17 mouse cellular contexts compared by ENCODE assay signal in the genomic region with DNA sequence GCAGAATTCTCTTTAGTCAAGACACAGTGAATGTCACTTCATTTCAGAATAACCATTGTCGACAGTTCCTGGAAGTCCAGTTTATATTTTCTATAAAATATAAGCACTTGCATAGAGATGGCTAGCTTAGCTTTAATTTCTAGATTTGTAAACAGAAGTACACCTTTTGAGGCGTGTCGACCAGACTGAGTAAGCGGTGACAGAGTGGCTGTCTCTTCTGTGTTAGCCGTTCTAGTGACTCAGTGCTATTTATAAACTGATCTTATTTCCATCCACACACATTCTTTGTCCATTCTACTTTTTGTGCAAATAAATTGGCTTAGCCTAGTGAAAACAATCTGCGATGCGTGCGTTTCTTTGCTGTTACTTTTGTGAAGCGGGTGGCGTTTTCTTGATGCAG. TPM values are rescaled to one million over a fixed set of nuclear protein-coding genes. Genes with fewer than 3 reads are reported as not detected.
DNase-seq lines count a peak whose midpoint lies in the region; ATAC-seq and TF ChIP-seq lines count a peak whose summit lies in the region.
"Had no signal": no experiment of that assay in that cellular context is flagged by ENCODE, and none has a peak within 500 bp of the region (broad histone marks: within the 10 kb centered on the region; RNA-seq: fewer than 3 reads in every experiment).

No protein-coding gene starts in this region.

- no peak for TF ChIP-seq CTCF in left cerebral cortex, adult 2 months (IDR thresholded peaks at IDR 0.05)

- H3K9me3 ChIP-seq in embryonic facial prominence, embryonic 13.5 days, result no peaks in the 10 kb centered on the region
- no peaks in the 10 kb centered on the region for H3K9me3 ChIP-seq in embryonic facial prominence, embryonic 10.5 days
- no peaks in the 10 kb centered on the region for H3K9me3 ChIP-seq in heart, embryonic 11.5 days (replicated peaks; ENCODE audit: control insufficient read depth, low read length)
- H3K9me3 ChIP-seq in embryonic facial prominence, embryonic 14.5 days (ENCODE audit: control insufficient read depth, low read length), result no peaks in the 10 kb centered on the region
- H3K9me3 ChIP-seq: limb, embryonic 15.5 days; midbrain, embryonic 10.5 days; neural tube, embryonic 12.5 days had no signal

- WGBS in embryonic facial prominence, embryonic 13.5 days, result 83% methylated on average over 10 of the region's 10 CpGs
- WGBS in embryonic facial prominence, embryonic 10.5 days, result 92% methylated on average over 10 of the region's 10 CpGs
- 69% methylated on average over 10 of the region's 10 CpGs for WGBS in heart, embryonic 11.5 days (ENCODE audit: insufficient replicate concordance)
- 68% methylated on average over 10 of the region's 10 CpGs for WGBS in embryonic facial prominence, embryonic 14.5 days

- H3K27ac ChIP-seq in embryonic facial prominence, embryonic 13.5 days, result peak overlapping the region; percentile 18; the same call in 1 of the 2 replicates
- H3K27ac ChIP-seq in embryonic facial prominence, embryonic 10.5 days (replicated peaks), result no peak overlapping the region
- H3K27ac ChIP-seq in heart, embryonic 11.5 days (ENCODE audit: low read depth, low read length), result peak overlapping the region; percentile 42; the same call in 1 of the 2 replicates
- H3K27ac ChIP-seq in embryonic facial prominence, embryonic 14.5 days (replicated peaks; ENCODE audit: low read depth, low read length), result peak overlapping the region; percentile 55
- H3K27ac ChIP-seq in left cerebral cortex, adult 2 months, result no peak overlapping the region
- H3K27ac ChIP-seq: midbrain, embryonic 10.5 days; neural tube, embryonic 12.5 days had no signal

- H3ac ChIP-seq in myocyte (ENCODE audit: control insufficient read depth, insufficient read length), result no peak overlapping the region

- H3K27me3 ChIP-seq in embryonic facial prominence, embryonic 13.5 days, result no peaks in the 10 kb centered on the region
- no peaks in the 10 kb centered on the region for H3K27me3 ChIP-seq in embryonic facial prominence, embryonic 10.5 days (replicated peaks; ENCODE audit: low read depth, poor library complexity, severe bottlenecking)
- no peaks in the 10 kb centered on the region for H3K27me3 ChIP-seq in heart, embryonic 11.5 days (ENCODE audit: control insufficient read depth, insufficient read depth, low read length)
- no peaks in the 10 kb centered on the region for H3K27me3 ChIP-seq in embryonic facial prominence, embryonic 14.5 days (replicated peaks; ENCODE audit: control insufficient read depth, insufficient read depth, low read length)
- H3K27me3 ChIP-seq in myocyte (ENCODE audit: control insufficient read depth, insufficient read depth, insufficient read length), result no peaks in the 10 kb centered on the region
- H3K27me3 ChIP-seq: limb, embryonic 15.5 days; neural tube, embryonic 12.5 days had no signal

- no peak overlapping the region for H3K9ac ChIP-seq in embryonic facial prominence, embryonic 13.5 days
- no peak overlapping the region for H3K9ac ChIP-seq in heart, embryonic 11.5 days (ENCODE audit: low read depth, low read length)
- H3K9ac ChIP-seq in embryonic facial prominence, embryonic 14.5 days (ENCODE audit: low read depth, low read length), result no peak overlapping the region
- H3K9ac ChIP-seq: limb, embryonic 15.5 days; neural tube, embryonic 12.5 days had no signal

- TF ChIP-seq POLR2A in myocyte (IDR thresholded peaks at IDR 0.05; ENCODE audit: insufficient read length, low read depth), result no peak

- DNase-seq in embryonic facial prominence, embryonic 10.5 days (ENCODE audit: low spot score), result no peak
- no peak for DNase-seq in heart, postnatal 25 days (ENCODE audit: low spot score)
- DNase-seq in embryonic facial prominence, embryonic 14.5 days (ENCODE audit: low spot score), result peak; percentile 25
- no peak for DNase-seq in left cerebral cortex, adult 2 months (ENCODE audit: extremely low spot score in 1 of 2, low spot score in 2 of 2)
- DNase-seq: cerebellum, adult 9-11 months; right cerebral cortex, postnatal 25 days; thymus, postnatal 14 days had no signal

- H3K79me2 ChIP-seq in myocyte (ENCODE audit: control insufficient read depth, insufficient read depth), result no peaks in the 10 kb centered on the region

- H3K4me2 ChIP-seq in embryonic facial prominence, embryonic 13.5 days, result no peak overlapping the region
- peak overlapping the region; percentile 56 for H3K4me2 ChIP-seq in heart, embryonic 11.5 days
- H3K4me2 ChIP-seq in embryonic facial prominence, embryonic 14.5 days (ENCODE audit: low read depth, low read length), result peak overlapping the region; percentile 10; the same call in 1 of the 2 replicates
- H3K4me2 ChIP-seq in myocyte (ENCODE audit: low read depth), result peak overlapping the region; percentile 69
- H3K4me2 ChIP-seq: limb, embryonic 15.5 days; neural tube, embryonic 12.5 days had no signal

- no peak overlapping the region for H3K4me3 ChIP-seq in embryonic facial prominence, embryonic 13.5 days
- no peak overlapping the region for H3K4me3 ChIP-seq in embryonic facial prominence, embryonic 10.5 days
- no peak overlapping the region for H3K4me3 ChIP-seq in heart, embryonic 11.5 days (ENCODE audit: low read depth, low read length)
- H3K4me3 ChIP-seq in embryonic facial prominence, embryonic 14.5 days (ENCODE audit: low read depth, low read length), result no peak overlapping the region
- no peak overlapping the region for H3K4me3 ChIP-seq in myocyte
- H3K4me3 ChIP-seq in left cerebral cortex, adult 2 months, result no peak overlapping the region
- H3K4me3 ChIP-seq: limb, embryonic 15.5 days; midbrain, embryonic 10.5 days; neural tube, embryonic 12.5 days had no signal

- no peaks in the 10 kb centered on the region for H3K36me3 ChIP-seq in embryonic facial prominence, embryonic 13.5 days
- no peaks in the 10 kb centered on the region for H3K36me3 ChIP-seq in embryonic facial prominence, embryonic 10.5 days (replicated peaks)
- no peaks in the 10 kb centered on the region for H3K36me3 ChIP-seq in heart, embryonic 11.5 days (ENCODE audit: control insufficient read depth, insufficient read depth, low read length)
- no peaks in the 10 kb centered on the region for H3K36me3 ChIP-seq in embryonic facial prominence, embryonic 14.5 days (ENCODE audit: control insufficient read depth, insufficient read depth, low read length)
- H3K36me3 ChIP-seq in myocyte (ENCODE audit: control insufficient read depth, insufficient read depth), result no peaks in the 10 kb centered on the region
- H3K36me3 ChIP-seq: limb, embryonic 15.5 days; midbrain, embryonic 10.5 days; neural tube, embryonic 12.5 days had no signal

- intact Hi-C loops in heart, postnatal 25 days (cut with DNase I), result loop anchor here (5.0 kb wide), 1 partner anchor 34 kb away; no protein-coding TSS in a partner anchor
- intact Hi-C loops in left cerebral cortex, adult 2 months (cut with DNase I), result no loop called here

- peaks cover 18% of the 10 kb centered on the region for H3K4me1 ChIP-seq in embryonic facial prominence, embryonic 13.5 days
- no peaks in the 10 kb centered on the region for H3K4me1 ChIP-seq in embryonic facial prominence, embryonic 10.5 days
- H3K4me1 ChIP-seq in heart, embryonic 11.5 days (ENCODE audit: control insufficient read depth, insufficient read depth, low read length), result peaks cover 8% of the 10 kb centered on the region
- H3K4me1 ChIP-seq in embryonic facial prominence, embryonic 14.5 days (ENCODE audit: control insufficient read depth, insufficient read depth, low read length), result peaks cover 26% of the 10 kb centered on the region
- H3K4me1 ChIP-seq: midbrain, embryonic 10.5 days; neural tube, embryonic 12.5 days had no signal

- no peak for ATAC-seq in embryonic facial prominence, embryonic 13.5 days (ENCODE audit: insufficient number of reproducible peaks, insufficient read depth, low FRiP score, low TSS enrichment, low read depth)
- no peak for ATAC-seq in heart, embryonic 11.5 days (replicated peaks; ENCODE audit: insufficient number of reproducible peaks, low FRiP score, low TSS enrichment)
- 0 out of 2 replicates have a peak, but pooled peaks have one; percentile 30 for ATAC-seq in embryonic facial prominence, embryonic 14.5 days (ENCODE audit: low read depth)
- no peak for ATAC-seq in activated CD4-positive, CD25-positive, alpha-beta regulatory T cell, adult 4 months
- ATAC-seq: forebrain, embryonic 14.5 days; hindbrain, embryonic 16.5 days; intestine, postnatal 0 days had no signal

TF ChIP-seq in myocyte, 11 proteins besides CTCF, POLR2A, EP300 and RAD21:
- TF ChIP-seq REST (IDR thresholded peaks at IDR 0.05; ENCODE audit: insufficient read depth, insufficient read length) (no peak), E2F4 (IDR thresholded peaks at IDR 0.05; ENCODE audit: insufficient read depth) (no peak), MYOG (IDR thresholded peaks at IDR 0.05; ENCODE audit: control insufficient read depth in 1 of 3, insufficient read depth in 1 of 3, insufficient read length in 2 of 3, low read depth in 2 of 3) (no peak), TCF12 (IDR thresholded peaks at IDR 0.05; ENCODE audit: insufficient read depth, poor library complexity, severe bottlenecking) (no peak), TCF3 (IDR thresholded peaks at IDR 0.05; ENCODE audit: insufficient read length, low read depth) (no peak), MYOD1 (IDR thresholded peaks at IDR 0.05; ENCODE audit: control insufficient read depth in 1 of 3, insufficient read length in 2 of 3, low read depth in 2 of 3) (no peak), USF1 (IDR thresholded peaks at IDR 0.05; ENCODE audit: low read depth) (no peak), POLR2AphosphoS2 (IDR thresholded peaks at IDR 0.05; ENCODE audit: insufficient read length, low read depth) (no peak), CEBPB (IDR thresholded peaks at IDR 0.05; ENCODE audit: insufficient read depth, poor library complexity, severe bottlenecking) (no peak), MAX (IDR thresholded peaks at IDR 0.05; ENCODE audit: low read depth) (no peak), SRF (IDR thresholded peaks at IDR 0.05; ENCODE audit: control insufficient read depth, insufficient read length, low read depth) (no peak)

RNA-seq across cellular contexts. Expression of a gene that starts 30.9 kb away (rescaled TPM):
- polyA plus RNA-seq in embryonic facial prominence, embryonic 13.5 days (2015; fragmentation: Nextera tagmentation; extraction: Ambion mirVana), result 29.2 and 31.2 TPM in 2 replicates
- polyA plus RNA-seq in embryonic facial prominence, embryonic 10.5 days (2016; fragmentation: Nextera tagmentation; extraction: Ambion mirVana), result 27.0 and 29.7 TPM in 2 replicates
- polyA plus RNA-seq in heart, embryonic 11.5 days (2014; fragmentation: Nextera tagmentation; extraction: Ambion mirVana), result 18.6 and 22.4 TPM in 2 replicates
- 10 to 100 TPM; 24.9 to 26.6 TPM for total RNA-seq in heart, postnatal 25 days (2021)
- 24.9 and 28.7 TPM in 2 replicates for polyA plus RNA-seq in embryonic facial prominence, embryonic 14.5 days (2014; fragmentation: Nextera tagmentation; extraction: Ambion mirVana)
- 37.9 TPM for polyA plus RNA-seq in myocyte (2012; fragmentation: generic; extraction: Trizol)
- polyA plus RNA-seq in activated CD4-positive, CD25-positive, alpha-beta regulatory T cell, adult 4 months (2017; shearing (Covaris generic)), result 1 to 10 TPM; 6.9 to 7.5 TPM
- total RNA-seq in left cerebral cortex, adult 2 months (2021), result 10 to 100 TPM; 37.6 to 38.8 TPM

Comparison
In these comparisons a context has a peak if more than half of its experiments do, and no peak if none do; other contexts are left out.
1. H3K27ac ChIP-seq: peak in embryonic facial prominence, embryonic 13.5 days (single experiment), heart, embryonic 11.5 days (single experiment) and embryonic facial prominence, embryonic 14.5 days (single experiment); none in embryonic facial prominence, embryonic 10.5 days (single experiment) and left cerebral cortex, adult 2 months (single experiment).